Mouse (Mus musculus): ENCODE results near the gene 1110065P20Rik. TPM values are rescaled to one million over a fixed set of nuclear protein-coding genes. Genes with fewer than 3 reads are reported as not detected.
A peak's percentile ranks its signal among the peaks of the same experiment; 100 is the strongest.

The 1110065P20Rik gene
- polyA plus RNA-seq, 1 experiment from 2014 or later = 63.6 TPM

DNA sequence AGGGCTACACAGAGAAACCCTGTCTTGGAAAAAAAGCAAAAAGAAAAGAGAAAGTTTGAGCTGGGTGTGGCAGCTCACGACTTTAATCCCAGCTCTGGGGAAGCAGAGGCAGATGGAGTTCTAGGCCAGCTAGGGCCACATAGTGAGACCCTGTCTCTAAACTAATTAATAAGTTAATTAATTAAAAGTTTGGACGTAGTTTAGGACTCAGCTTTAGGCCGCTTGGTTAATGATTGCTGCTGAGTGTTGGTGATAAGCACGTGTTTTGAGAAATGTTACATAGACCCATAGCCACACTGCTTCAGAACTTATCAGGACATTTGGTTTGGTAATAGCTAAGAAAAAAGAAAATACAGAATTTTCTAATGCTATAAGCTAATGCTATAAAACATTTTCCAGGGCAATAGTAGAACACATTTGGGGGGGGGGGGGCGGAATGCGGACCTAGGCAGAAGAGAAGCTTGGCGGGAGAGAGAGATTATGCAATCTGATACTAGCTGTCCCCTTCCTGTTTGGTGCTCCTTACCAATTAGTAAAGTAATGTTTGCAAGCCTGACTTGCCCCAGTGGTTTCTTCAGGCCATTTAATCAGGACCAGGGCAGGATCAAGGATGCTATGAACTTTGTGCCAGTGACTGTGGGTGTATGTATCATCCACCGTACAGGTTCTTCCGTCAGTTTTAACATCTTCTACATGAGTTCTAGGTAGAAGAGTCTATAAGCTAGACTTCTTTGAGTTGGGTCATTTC is 41.7 kb downstream of the 1110065P20Rik start:
- H3K36me3 ChIP-seq = peaks cover 62% of the 10 kb centered on the region
- ATAC-seq (ENCODE audit: insufficient number of reproducible peaks, insufficient read depth, low FRiP score, low TSS enrichment, low read depth) = no peak
- H3K4me1 ChIP-seq (replicated peaks) = no peaks in the 10 kb centered on the region
- H3K27me3 ChIP-seq = no peaks in the 10 kb centered on the region
- H3K4me2 ChIP-seq = no peak overlapping the region
- WGBS = 89% methylated on average over 9 of the region's 9 CpGs
- H3K9ac ChIP-seq (replicated peaks) = no peak overlapping the region
- H3K27ac ChIP-seq = no peak overlapping the region
- no peak overlapping the region for H3K4me3 ChIP-seq (replicated peaks)
- no peaks in the 10 kb centered on the region for H3K9me3 ChIP-seq

DNA sequence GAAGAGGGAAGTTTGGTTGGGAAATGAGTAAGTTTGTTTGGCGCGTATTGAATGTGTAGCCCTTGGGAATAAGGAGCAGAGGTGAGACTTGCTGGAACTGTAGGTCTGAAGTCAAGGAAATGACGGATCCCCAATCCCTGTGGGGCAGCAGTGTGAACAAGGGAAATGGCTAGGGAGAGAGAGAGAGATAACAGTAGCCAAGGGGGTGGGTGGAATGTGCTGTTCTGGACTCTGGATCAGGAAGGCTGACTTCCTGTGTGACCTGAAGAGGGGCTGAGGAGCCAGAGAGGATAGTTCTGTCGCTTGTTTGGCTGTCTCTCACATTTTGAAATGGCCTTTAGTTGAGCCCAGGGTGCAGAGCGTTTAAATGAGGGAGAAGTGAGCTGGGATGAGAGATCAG is 42.5 kb downstream of the 1110065P20Rik start:
- Histone ChIP-seq H3K4me2 (no peak overlapping the region), H3K27ac (no peak overlapping the region), H3K4me1 (replicated peaks) (peaks cover 2% of the 10 kb centered on the region), H3K4me3 (replicated peaks) (no peak overlapping the region), H3K27me3 (no peaks in the 10 kb centered on the region), H3K9me3 (no peaks in the 10 kb centered on the region), H3K36me3 (peaks cover 62% of the 10 kb centered on the region), H3K9ac (replicated peaks) (no peak overlapping the region)
- WGBS = 86% methylated on average over 5 of the region's 5 CpGs
- no peak for ATAC-seq (ENCODE audit: insufficient number of reproducible peaks, insufficient read depth, low FRiP score, low TSS enrichment, low read depth)

DNA sequence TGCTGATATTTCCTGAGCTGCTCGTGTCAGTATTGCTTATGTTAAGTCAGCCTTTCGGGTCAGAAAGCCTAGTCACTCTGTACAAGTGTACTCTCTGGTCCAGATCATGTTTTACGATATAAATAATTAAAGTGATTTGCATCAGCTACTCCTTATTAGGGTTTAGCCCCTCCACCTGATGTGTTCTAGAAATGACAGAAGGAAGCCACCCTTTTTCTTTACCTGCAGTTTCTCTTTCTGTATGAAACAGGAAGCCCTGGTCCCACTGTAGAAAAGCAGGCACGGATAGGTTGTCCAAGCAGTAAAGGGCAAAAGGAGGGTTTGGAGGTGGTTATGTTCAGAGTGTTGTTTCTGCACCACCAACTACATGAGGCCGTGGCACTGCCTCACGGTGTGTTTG is 47.6 kb downstream of the 1110065P20Rik start:
- WGBS = 83% methylated on average over 6 of the region's 6 CpGs
- H3K9ac ChIP-seq (replicated peaks) = peak overlapping the region; percentile 91; the same call in 1 of the 2 replicates
- no peak overlapping the region for H3K27ac ChIP-seq
- peaks cover 59% of the 10 kb centered on the region for H3K36me3 ChIP-seq
- no peaks in the 10 kb centered on the region for H3K9me3 ChIP-seq
- peak overlapping the region; percentile 83 for H3K4me3 ChIP-seq (replicated peaks)
- H3K4me1 ChIP-seq (replicated peaks) = peaks cover 13% of the 10 kb centered on the region
- H3K27me3 ChIP-seq = no peaks in the 10 kb centered on the region
- ATAC-seq (ENCODE audit: insufficient number of reproducible peaks, insufficient read depth, low FRiP score, low TSS enrichment, low read depth) = no peak
- peak overlapping the region; percentile 76 for H3K4me2 ChIP-seq

DNA sequence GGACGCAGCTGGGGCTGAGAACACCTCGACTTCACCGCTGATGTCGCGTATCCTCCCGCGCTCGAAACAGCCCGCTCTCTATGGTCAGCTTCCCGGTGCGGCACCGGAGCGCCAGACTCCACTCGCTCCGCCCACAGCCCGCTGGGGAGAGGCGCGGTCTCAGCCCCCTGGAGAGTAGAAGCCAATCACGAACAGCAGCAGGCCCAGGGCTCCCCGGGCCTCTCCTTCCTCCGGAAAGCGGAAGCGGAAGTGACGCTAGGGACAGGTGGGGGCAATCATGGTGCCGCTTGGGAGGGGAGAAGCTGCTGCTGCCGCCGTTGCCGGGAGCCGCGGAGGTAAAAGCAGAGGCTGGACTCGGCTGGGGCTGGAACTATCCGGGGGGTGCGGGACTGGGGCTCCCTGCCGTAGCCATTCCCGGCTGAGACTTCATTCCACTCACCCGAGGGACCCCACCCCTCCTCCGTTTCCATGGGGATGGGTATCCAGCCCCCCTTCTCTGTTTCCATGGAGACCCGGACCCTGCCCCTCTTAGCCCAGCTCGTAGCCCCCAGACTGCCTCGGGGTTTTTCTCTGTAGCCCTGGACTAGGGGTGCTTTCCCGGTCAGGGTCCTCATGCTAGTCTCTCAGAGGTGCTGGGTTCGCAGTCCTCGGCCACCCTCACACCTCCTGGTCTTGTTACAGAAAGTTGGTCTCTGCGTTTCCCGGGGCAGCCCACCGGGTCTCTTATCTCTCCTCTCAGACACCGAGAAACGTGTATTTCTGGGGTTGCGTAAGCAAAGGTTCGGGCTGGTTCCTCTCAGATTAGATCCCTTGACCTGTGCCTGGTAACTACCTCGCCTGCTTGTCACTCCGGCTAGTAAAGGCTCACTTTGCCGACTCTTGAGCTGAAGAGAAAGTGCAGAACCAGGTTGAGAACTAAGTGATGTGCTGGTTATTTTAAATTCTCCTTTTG is 48.4 kb downstream of the 1110065P20Rik start:
- peak; percentile 99 for ATAC-seq (ENCODE audit: insufficient number of reproducible peaks, insufficient read depth, low FRiP score, low TSS enrichment, low read depth)
- Histone ChIP-seq H3K4me2 (peak overlapping the region; percentile 76), H3K9me3 (no peaks in the 10 kb centered on the region), H3K27ac (peak overlapping the region; percentile 97), H3K4me3 (replicated peaks) (peak overlapping the region; percentile 83), H3K27me3 (no peaks in the 10 kb centered on the region), H3K9ac (replicated peaks) (peak overlapping the region; percentile 91), H3K36me3 (peaks cover 59% of the 10 kb centered on the region), H3K4me1 (replicated peaks) (peaks cover 13% of the 10 kb centered on the region)
- WGBS = 2% methylated on average over 49 of the region's 53 CpGs

DNA sequence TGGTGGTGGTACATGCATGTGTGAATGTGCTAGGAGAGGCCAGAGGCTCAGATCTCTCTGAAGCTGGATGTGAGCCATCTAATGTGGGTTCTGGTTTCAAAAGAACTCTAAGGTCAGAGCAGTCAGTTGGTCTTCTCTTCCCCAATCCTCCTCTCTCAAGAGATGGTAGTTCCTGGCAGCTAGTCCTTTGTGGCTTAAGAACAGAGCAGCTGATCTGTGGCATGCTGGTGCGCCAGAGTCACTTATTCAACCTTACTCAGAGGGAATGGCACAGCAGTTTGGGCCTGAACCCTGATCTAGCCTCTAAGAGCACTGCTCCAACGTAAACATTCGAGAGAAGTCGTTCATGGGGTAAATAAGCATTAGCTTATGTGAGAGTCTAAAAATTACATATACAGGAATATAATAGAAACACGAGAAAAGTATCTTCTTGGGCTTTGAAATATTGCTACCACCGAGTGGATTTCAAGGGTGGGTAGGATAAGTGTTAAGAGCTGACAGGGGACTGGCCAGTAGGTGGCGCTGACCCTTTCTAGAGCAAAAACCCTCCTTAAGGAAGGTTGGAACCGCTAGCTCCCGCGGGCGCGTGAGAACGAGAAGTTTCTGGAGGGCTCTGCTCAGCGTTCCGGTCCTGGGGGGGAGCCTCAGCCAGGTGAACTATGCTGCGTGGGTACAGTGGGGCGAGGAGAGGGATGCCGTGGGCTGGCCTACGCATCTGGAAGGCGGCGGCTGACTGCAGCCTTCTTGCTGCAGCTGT is 49.3 kb downstream of the 1110065P20Rik start, which contains the start of gene Mtf1:
Mtf1 (plus strand) TSS at position 553 of the 757 bp plus-strand sequence.
- Histone ChIP-seq H3K27ac (peak within 1 kb of the TSS; percentile 97), H3K27me3 (no peaks in the 10 kb centered on the region), H3K4me2 (peak within 1 kb of the TSS; percentile 76), H3K36me3 (peaks cover 52% of the 10 kb centered on the region), H3K9me3 (no peaks in the 10 kb centered on the region), H3K4me3 (replicated peaks) (peak within 1 kb of the TSS; percentile 83), H3K4me1 (replicated peaks) (peaks cover 13% of the 10 kb centered on the region), H3K9ac (replicated peaks) (peak within 1 kb of the TSS; percentile 91)
- 3% methylated on average over 21 of the region's 21 CpGs for WGBS
- ATAC-seq (ENCODE audit: insufficient number of reproducible peaks, insufficient read depth, low FRiP score, low TSS enrichment, low read depth) = peak; percentile 82

Other genes starting within 250 kb of the 1110065P20Rik start
- not detected in 2 replicates for gene 3100002H09Rik, start 240.4 kb downstream of the 1110065P20Rik start, polyA plus RNA-seq (2016; fragmentation: Nextera tagmentation; extraction: Ambion mirVana)
- gene Pou3f1, start 194.4 kb downstream of the 1110065P20Rik start, polyA plus RNA-seq (2016; fragmentation: Nextera tagmentation; extraction: Ambion mirVana) = 1.0 and 1.2 TPM in 2 replicates
- 82.6 and 86.4 TPM in 2 replicates for gene Utp11, start 157.6 kb downstream of the 1110065P20Rik start, polyA plus RNA-seq (2016; fragmentation: Nextera tagmentation; extraction: Ambion mirVana)
- 7.3 and 10.9 TPM in 2 replicates for gene Fhl3, start 150.5 kb downstream of the 1110065P20Rik start, polyA plus RNA-seq (2016; fragmentation: Nextera tagmentation; extraction: Ambion mirVana)
- gene Sf3a3, start 136.4 kb downstream of the 1110065P20Rik start, polyA plus RNA-seq (2016; fragmentation: Nextera tagmentation; extraction: Ambion mirVana) = 221 and 223 TPM in 2 replicates
- 23.8 and 25.0 TPM in 2 replicates for gene Inpp5b, start 109.3 kb downstream of the 1110065P20Rik start, polyA plus RNA-seq (2016; fragmentation: Nextera tagmentation; extraction: Ambion mirVana)
- gene Mtf1, start 49.1 kb downstream of the 1110065P20Rik start, polyA plus RNA-seq (2016; fragmentation: Nextera tagmentation; extraction: Ambion mirVana) = 14.1 and 15.0 TPM in 2 replicates
- gene Yrdc, start 517 bp downstream of the 1110065P20Rik start, polyA plus RNA-seq (2016; fragmentation: Nextera tagmentation; extraction: Ambion mirVana) = 41.4 and 44.3 TPM in 2 replicates
- 0.71 and 0.77 TPM in 2 replicates for gene Maneal, start 11.0 kb upstream of the 1110065P20Rik start, polyA plus RNA-seq (2016; fragmentation: Nextera tagmentation; extraction: Ambion mirVana)
- gene Epha10, start 29.7 kb upstream of the 1110065P20Rik start, polyA plus RNA-seq (2016; fragmentation: Nextera tagmentation; extraction: Ambion mirVana) = 0.14 and 0.15 TPM in 2 replicates
- 19.2 and 19.4 TPM in 2 replicates for gene 9930104L06Rik, start 85.9 kb upstream of the 1110065P20Rik start, polyA plus RNA-seq (2016; fragmentation: Nextera tagmentation; extraction: Ambion mirVana)
- 176 and 180 TPM in 2 replicates for gene Cdca8, start 88.1 kb upstream of the 1110065P20Rik start, polyA plus RNA-seq (2016; fragmentation: Nextera tagmentation; extraction: Ambion mirVana)
- gene Rspo1, start 135.2 kb upstream of the 1110065P20Rik start, polyA plus RNA-seq (2016; fragmentation: Nextera tagmentation; extraction: Ambion mirVana) = 1.7 and 3.5 TPM in 2 replicates
- 93.5 and 95.2 TPM in 2 replicates for gene Gnl2, start 165.4 kb upstream of the 1110065P20Rik start, polyA plus RNA-seq (2016; fragmentation: Nextera tagmentation; extraction: Ambion mirVana)
- not detected in 2 replicates for gene Dnali1, start 214.5 kb upstream of the 1110065P20Rik start, polyA plus RNA-seq (2016; fragmentation: Nextera tagmentation; extraction: Ambion mirVana)
- 39.6 and 40.9 TPM in 2 replicates for gene Snip1, start 215.5 kb upstream of the 1110065P20Rik start, polyA plus RNA-seq (2016; fragmentation: Nextera tagmentation; extraction: Ambion mirVana)
- 74.6 and 76.9 TPM in 2 replicates for gene Meaf6, start 233.9 kb upstream of the 1110065P20Rik start, polyA plus RNA-seq (2016; fragmentation: Nextera tagmentation; extraction: Ambion mirVana)